Mouse (Mus musculus) adrenal gland, adult (tissue): ENCODE data around the gene Epo.

Experiments
- DNase-seq, 2 experiments: peaks; one replicate each; pipeline ENCODE4 v3.0.0; 2022 to 2023; ENCODE audit warnings: low spot score in 1 of 2; ENCODE audit not compliant: inconsistent age in 2 of 2

Gene Epo

GRCm38 (mm10) chr5:137540991-137541390, 7.9 kb upstream of the Epo start:
- peak; percentile 55 to 74 for DNase-seq

- peak; percentile 50 to 74 for DNase-seq
Observed at GRCm38 (mm10) chr5:137539291-137539801, 6.3 kb upstream of the Epo start.

- peak; percentile 14 to 25 for DNase-seq
Observed at GRCm38 (mm10) chr5:137537461-137537860, 4.4 kb upstream of the Epo start.

GRCm38 (mm10) chr5:137535318-137535717, 2.3 kb upstream of the Epo start:
- no peak for DNase-seq

GRCm38 (mm10) chr5:137534762-137535161, 1.7 kb upstream of the Epo start:
- DNase-seq, result peak in 1 of 2 experiments; percentile 5

GRCm38 (mm10) chr5:137532808-137533116, 280 bp downstream of the Epo start:
- DNase-seq, result no peak

GRCm38 (mm10) chr5:137532131-137532807, 773 bp downstream of the Epo start:
- peak in 1 of 2 experiments; percentile 87 for DNase-seq

GRCm38 (mm10) chr5:137531414-137532130, 1.5 kb downstream of the Epo start:
- peak in 1 of 2 experiments; percentile 75 for DNase-seq

GRCm38 (mm10) chr5:137530588-137531413, 2.2 kb downstream of the Epo start:
- DNase-seq, result peak; percentile 72 to 89

- no peak for DNase-seq
Observed at GRCm38 (mm10) chr5:137530075-137530474, 3.0 kb downstream of the Epo start.

- no peak for DNase-seq
Observed at GRCm38 (mm10) chr5:137529221-137529995, 3.6 kb downstream of the Epo start.

GRCm38 (mm10) chr5:137528247-137528968, 4.6 kb downstream of the Epo start:
- DNase-seq, result peak in 1 of 2 experiments; percentile 52

GRCm38 (mm10) chr5:137527413-137527812, 5.6 kb downstream of the Epo start:
- DNase-seq, result peak in 1 of 2 experiments; percentile 54

- DNase-seq, result peak in 1 of 2 experiments; percentile 84
Observed at GRCm38 (mm10) chr5:137526192-137526936, 6.7 kb downstream of the Epo start.

GRCm38 (mm10) chr5:137525511-137525910, 7.5 kb downstream of the Epo start:
- no peak for DNase-seq

- DNase-seq, result no peak
Observed at GRCm38 (mm10) chr5:137524671-137525070, 8.4 kb downstream of the Epo start.

- no peak for DNase-seq
Observed at GRCm38 (mm10) chr5:137524251-137524515, 8.9 kb downstream of the Epo start.

GRCm38 (mm10) chr5:137523396-137524250, 9.4 kb downstream of the Epo start:
- DNase-seq, result no peak

GRCm38 (mm10) chr5:137522711-137523110, 10.3 kb downstream of the Epo start:
- DNase-seq, result no peak
